Mouse (Mus musculus): Measurements from ENCODE around the gene Itk. TPM values are rescaled to one million over a fixed set of nuclear protein-coding genes. Genes with fewer than 3 reads are reported as not detected.

The Itk gene
- polyA plus RNA-seq, 1 experiment from 2014 or later: 0.33 TPM

DNA sequence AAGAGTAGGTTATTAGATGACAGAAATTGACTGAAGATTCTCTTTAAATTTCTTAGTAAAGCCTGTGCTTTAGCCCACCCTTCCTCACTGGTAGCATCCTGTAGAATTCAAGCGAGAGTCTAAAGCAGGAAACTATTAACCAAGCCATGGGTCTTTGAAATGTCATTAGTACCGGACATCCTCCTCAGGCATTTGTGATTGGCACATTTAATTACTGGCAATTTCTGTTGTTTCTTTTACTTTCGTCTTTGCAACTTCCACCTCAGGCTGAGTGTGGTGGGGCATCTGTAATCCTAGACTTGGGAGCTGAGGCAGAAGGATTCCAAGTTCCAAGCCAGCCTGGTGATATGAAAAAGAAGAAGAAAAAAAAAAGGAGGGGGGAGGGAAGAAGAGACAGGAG is 23.0 kb downstream of the Itk start:
- H3K4me2 ChIP-seq (ENCODE audit: low read depth, low read length): no peak overlapping the region
- WGBS: 73% methylated on average over 3 of the region's 3 CpGs
- ATAC-seq: no peak

DNA sequence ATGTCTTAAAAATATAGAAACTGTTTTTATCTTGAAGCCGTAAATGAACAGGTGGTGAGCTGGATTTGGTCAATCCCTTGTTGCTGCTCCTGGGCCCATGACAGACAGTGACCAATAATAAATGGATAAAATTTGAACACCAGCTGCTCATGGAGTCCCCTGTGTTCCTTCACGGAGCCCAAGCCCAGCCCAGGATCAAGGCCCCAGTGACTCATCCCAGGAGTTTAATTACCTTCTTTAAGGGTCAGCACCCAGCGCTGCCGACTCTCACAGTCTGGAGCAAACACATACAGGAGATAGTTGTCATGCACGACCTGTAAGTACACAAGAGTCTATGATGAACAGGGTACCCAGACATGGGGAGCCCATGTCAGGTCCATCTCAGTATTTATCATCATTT is 23.6 kb downstream of the Itk start:
- H3K36me3 ChIP-seq (ENCODE audit: control insufficient read depth, insufficient read depth, low read length): no peaks in the 10 kb centered on the region
- no peak overlapping the region for H3K9ac ChIP-seq (ENCODE audit: low read depth, low read length)
- 41% methylated on average over 5 of the region's 5 CpGs for WGBS
- H3K4me3 ChIP-seq (ENCODE audit: low read length): no peak overlapping the region
- no peak for ATAC-seq
- no peak overlapping the region for H3K4me2 ChIP-seq (ENCODE audit: low read depth, low read length)
- H3K4me1 ChIP-seq (ENCODE audit: control insufficient read depth, insufficient read depth, low read length): no peaks in the 10 kb centered on the region
- H3K9me3 ChIP-seq (ENCODE audit: control insufficient read depth, low read length): no peaks in the 10 kb centered on the region
- H3K27me3 ChIP-seq (replicated peaks; ENCODE audit: control insufficient read depth, insufficient read depth, low read length): no peaks in the 10 kb centered on the region
- no peak overlapping the region for H3K27ac ChIP-seq (ENCODE audit: low read length)

More for the DNA sequence above, 23.0 kb downstream of the Itk start:
- no peak overlapping the region for H3K27ac ChIP-seq (ENCODE audit: low read length)
- H3K27me3 ChIP-seq (replicated peaks; ENCODE audit: control insufficient read depth, insufficient read depth, low read length): no peaks in the 10 kb centered on the region
- H3K9me3 ChIP-seq (ENCODE audit: control insufficient read depth, low read length): no peaks in the 10 kb centered on the region
- H3K4me1 ChIP-seq (ENCODE audit: control insufficient read depth, insufficient read depth, low read length): no peaks in the 10 kb centered on the region
- H3K9ac ChIP-seq (ENCODE audit: low read depth, low read length): no peak overlapping the region
- no peak overlapping the region for H3K4me3 ChIP-seq (ENCODE audit: low read length)
- H3K36me3 ChIP-seq (ENCODE audit: control insufficient read depth, insufficient read depth, low read length): no peaks in the 10 kb centered on the region

DNA sequence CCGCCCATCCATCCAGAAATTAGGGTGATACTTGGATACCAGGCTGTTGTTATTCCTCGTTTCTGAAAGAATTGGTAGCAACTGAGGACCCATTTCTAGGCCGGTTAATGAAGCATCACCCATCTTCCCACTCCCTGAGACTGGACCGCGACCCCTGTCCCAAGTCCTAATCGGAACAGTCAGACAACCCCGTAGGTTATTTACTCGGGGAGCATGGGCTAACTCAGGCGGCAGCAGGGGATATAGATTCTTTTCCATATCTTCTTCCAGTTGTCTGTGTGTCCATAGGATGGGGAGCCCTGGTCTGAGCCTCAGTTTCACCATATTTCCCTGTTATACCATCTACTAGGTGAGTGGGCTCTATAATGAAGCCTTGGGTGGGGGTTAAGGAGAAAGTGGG is 25.5 kb downstream of the Itk start:
- H3K36me3 ChIP-seq (ENCODE audit: control insufficient read depth, insufficient read depth, low read length): no peaks in the 10 kb centered on the region
- H3K4me1 ChIP-seq (ENCODE audit: control insufficient read depth, insufficient read depth, low read length): no peaks in the 10 kb centered on the region
- H3K9ac ChIP-seq (ENCODE audit: low read depth, low read length): no peak overlapping the region
- H3K4me2 ChIP-seq (ENCODE audit: low read depth, low read length): no peak overlapping the region
- 96% methylated on average over 9 of the region's 9 CpGs for WGBS
- ATAC-seq: no peak
- H3K27ac ChIP-seq (ENCODE audit: low read length): no peak overlapping the region
- no peaks in the 10 kb centered on the region for H3K9me3 ChIP-seq (ENCODE audit: control insufficient read depth, low read length)
- H3K4me3 ChIP-seq (ENCODE audit: low read length): no peak overlapping the region
- no peaks in the 10 kb centered on the region for H3K27me3 ChIP-seq (replicated peaks; ENCODE audit: control insufficient read depth, insufficient read depth, low read length)

DNA sequence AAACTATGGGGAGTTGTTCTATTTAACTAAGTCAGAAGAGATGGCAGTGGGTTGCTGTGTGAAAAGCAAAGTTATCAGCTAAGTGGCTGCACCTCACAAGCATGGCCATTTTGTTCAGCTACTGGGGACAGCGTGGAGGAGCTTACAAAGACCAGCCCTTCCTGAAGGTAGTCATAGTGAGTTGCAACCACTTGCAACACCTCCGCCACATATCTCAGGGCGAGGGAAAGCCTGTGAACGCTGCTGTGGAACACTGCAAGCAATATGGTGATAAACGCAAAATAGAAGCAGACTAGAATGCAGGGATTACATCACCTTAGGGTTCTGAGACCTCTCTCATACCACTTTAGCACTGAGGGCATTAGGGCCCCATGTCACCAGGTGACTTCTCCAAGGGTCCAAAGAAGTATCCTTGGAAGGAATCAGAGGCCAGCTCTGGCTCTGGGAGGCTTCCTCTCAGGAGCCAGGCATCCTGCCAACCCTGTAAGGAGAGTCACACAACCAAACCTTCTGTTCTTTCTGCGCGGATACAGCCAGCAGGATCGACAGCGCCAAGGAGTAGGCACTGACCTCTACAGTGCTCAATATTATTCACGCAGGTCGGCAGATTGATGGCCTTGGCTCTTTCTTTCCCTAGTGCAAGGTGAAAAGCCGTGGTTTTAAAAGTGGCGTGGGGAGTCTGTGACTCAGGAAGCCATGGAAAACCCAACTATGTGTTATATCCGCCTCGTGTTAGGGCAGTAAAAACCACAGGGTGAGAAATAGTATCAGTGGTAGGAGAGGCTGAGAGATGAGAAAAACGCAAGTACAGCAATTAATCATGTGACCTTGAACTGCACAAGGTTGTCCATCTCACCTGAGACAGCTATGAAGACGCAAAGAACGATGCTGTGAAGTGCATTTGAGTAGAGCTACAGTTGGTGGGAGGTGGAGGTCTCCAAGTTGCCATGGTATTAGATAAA is 27.0 kb downstream of the Itk start:
- H3K4me1 ChIP-seq (ENCODE audit: control insufficient read depth, insufficient read depth, low read length): no peaks in the 10 kb centered on the region
- H3K9me3 ChIP-seq (ENCODE audit: control insufficient read depth, low read length): no peaks in the 10 kb centered on the region
- ATAC-seq: no peak
- H3K27me3 ChIP-seq (replicated peaks; ENCODE audit: control insufficient read depth, insufficient read depth, low read length): no peaks in the 10 kb centered on the region
- no peak overlapping the region for H3K9ac ChIP-seq (ENCODE audit: low read depth, low read length)
- no peaks in the 10 kb centered on the region for H3K36me3 ChIP-seq (ENCODE audit: control insufficient read depth, insufficient read depth, low read length)
- H3K4me3 ChIP-seq (ENCODE audit: low read length): no peak overlapping the region
- no peak overlapping the region for H3K27ac ChIP-seq (ENCODE audit: low read length)
- no peak overlapping the region for H3K4me2 ChIP-seq (ENCODE audit: low read depth, low read length)
- 83% methylated on average over 18 of the region's 18 CpGs for WGBS

DNA sequence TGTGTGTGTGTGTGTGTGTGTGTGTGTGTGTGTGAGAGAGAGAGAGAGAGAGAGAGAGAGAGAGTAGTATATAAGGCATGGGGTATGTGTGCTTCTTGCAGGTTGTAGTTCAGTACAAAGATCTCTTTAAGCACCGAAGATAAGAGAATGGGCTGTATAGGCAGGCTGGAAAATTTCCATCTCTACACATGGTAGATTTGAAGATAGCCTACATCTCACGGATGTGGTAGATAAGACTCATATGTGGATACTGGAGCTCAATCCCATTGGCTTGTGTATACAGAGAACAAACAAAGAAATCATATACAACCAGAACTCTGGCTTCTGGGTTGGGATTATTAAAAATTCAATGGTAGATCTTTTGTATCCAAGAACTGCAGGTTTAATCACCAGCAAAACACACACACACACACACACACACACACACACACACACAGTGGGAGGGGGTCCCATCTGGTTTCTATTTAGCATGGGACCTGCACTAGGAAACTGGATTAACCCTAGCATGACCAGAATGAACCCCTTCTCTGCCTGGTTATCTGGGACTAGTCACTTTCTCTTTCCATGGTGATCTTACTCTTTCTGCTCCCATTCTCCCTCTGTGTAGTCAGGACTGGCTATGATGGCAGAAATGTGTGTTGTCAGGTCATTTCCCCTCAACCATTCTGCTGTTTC is 28.2 kb downstream of the Itk start:
- H3K36me3 ChIP-seq (ENCODE audit: control insufficient read depth, insufficient read depth, low read length): no peaks in the 10 kb centered on the region
- no peak overlapping the region for H3K9ac ChIP-seq (ENCODE audit: low read depth, low read length)
- ATAC-seq: no peak
- 86% methylated on average over 2 of the region's 2 CpGs for WGBS
- no peak overlapping the region for H3K4me3 ChIP-seq (ENCODE audit: low read length)
- no peaks in the 10 kb centered on the region for H3K4me1 ChIP-seq (ENCODE audit: control insufficient read depth, insufficient read depth, low read length)
- H3K27me3 ChIP-seq (replicated peaks; ENCODE audit: control insufficient read depth, insufficient read depth, low read length): no peaks in the 10 kb centered on the region
- no peaks in the 10 kb centered on the region for H3K9me3 ChIP-seq (ENCODE audit: control insufficient read depth, low read length)
- H3K27ac ChIP-seq (ENCODE audit: low read length): no peak overlapping the region
- H3K4me2 ChIP-seq (ENCODE audit: low read depth, low read length): no peak overlapping the region

DNA sequence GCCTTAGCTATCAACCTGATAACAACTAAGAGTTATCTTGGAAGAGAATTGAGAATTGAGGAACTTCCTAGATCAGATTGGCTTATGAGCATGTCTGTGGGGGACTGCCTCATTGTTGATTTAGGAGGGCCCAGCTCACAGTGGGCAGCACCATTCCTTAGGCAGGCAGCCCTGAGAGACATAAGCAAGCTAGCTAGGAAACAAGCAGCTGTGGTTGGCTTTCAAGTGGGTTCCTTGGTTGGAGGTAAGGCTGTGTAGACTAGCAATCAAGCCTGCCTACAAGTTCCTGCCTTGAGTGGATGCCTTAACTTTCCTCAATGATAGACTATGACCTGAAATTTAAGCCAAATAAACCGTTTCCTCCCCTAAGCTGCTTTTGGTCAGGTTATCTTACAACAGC is 30.9 kb downstream of the Itk start:
- ATAC-seq: no peak
- H3K27me3 ChIP-seq (replicated peaks; ENCODE audit: control insufficient read depth, insufficient read depth, low read length): no peaks in the 10 kb centered on the region
- H3K36me3 ChIP-seq (ENCODE audit: control insufficient read depth, insufficient read depth, low read length): no peaks in the 10 kb centered on the region
- no peak overlapping the region for H3K4me2 ChIP-seq (ENCODE audit: low read depth, low read length)
- no peak overlapping the region for H3K27ac ChIP-seq (ENCODE audit: low read length)
- no peaks in the 10 kb centered on the region for H3K9me3 ChIP-seq (ENCODE audit: control insufficient read depth, low read length)
- no peak overlapping the region for H3K4me3 ChIP-seq (ENCODE audit: low read length)
- WGBS: 66% methylated on average over 1 of the region's 1 CpGs
- H3K9ac ChIP-seq (ENCODE audit: low read depth, low read length): no peak overlapping the region
- no peaks in the 10 kb centered on the region for H3K4me1 ChIP-seq (ENCODE audit: control insufficient read depth, insufficient read depth, low read length)

DNA sequence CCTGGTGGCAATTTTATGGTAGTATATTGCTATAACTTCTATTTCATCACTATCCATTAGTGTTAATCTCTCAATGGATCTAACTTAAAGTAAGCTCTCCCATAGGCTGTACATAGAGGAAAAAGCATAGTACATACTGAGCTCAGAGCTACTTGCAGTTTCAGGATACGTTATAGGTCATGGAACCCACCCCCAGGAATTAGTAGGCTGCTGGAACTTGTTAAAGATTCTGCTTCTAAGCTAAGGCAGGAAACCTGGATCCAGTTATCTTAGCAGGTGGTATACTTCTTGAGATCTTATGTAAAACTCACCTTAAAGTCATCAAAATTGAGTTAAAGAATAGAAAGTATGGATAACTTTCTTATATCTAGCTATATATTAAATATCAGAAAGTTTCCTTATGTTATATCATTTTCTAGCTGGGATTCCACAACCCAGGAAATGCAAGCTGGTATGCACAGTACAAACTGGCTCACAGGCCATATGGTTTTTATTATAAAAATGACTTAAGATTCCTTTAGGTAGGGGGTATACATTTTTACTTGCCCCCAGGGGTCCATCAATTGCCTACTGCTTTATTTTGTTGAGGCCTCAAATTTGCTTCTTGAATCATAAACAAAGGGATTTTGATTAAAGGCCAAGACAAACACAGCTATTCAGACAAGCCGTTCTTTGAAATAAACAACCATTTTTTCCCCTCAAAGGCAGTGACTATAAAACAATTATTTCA is 39.5 kb downstream of the Itk start:
- 41% methylated on average over 2 of the region's 2 CpGs for WGBS
- H3K27me3 ChIP-seq (replicated peaks; ENCODE audit: control insufficient read depth, insufficient read depth, low read length): no peaks in the 10 kb centered on the region
- no peak for ATAC-seq
- H3K4me3 ChIP-seq (ENCODE audit: low read length): no peak overlapping the region
- H3K9ac ChIP-seq (ENCODE audit: low read depth, low read length): no peak overlapping the region
- H3K9me3 ChIP-seq (ENCODE audit: control insufficient read depth, low read length): no peaks in the 10 kb centered on the region
- no peaks in the 10 kb centered on the region for H3K36me3 ChIP-seq (ENCODE audit: control insufficient read depth, insufficient read depth, low read length)
- no peak overlapping the region for H3K27ac ChIP-seq (ENCODE audit: low read length)
- no peaks in the 10 kb centered on the region for H3K4me1 ChIP-seq (ENCODE audit: control insufficient read depth, insufficient read depth, low read length)
- H3K4me2 ChIP-seq (ENCODE audit: low read depth, low read length): no peak overlapping the region

DNA sequence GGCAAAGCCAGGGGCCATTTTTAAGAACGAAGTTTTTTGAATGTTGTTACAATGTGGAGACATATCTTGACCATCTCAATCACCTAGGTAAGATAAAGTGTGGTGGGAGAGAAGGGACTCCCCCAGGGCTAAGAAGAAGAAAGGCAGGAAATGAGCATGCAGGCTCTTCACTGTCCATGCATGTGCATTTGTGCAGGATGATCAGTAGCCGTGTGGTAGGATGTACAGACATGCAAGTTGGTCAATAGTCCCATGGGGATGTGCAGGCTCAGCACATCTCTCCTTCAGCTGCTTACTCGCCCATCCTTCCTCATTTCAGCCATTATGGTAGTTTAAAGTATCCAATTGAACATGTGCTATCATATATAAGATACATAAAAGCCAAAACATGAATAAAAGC is 40.9 kb downstream of the Itk start:
- no peaks in the 10 kb centered on the region for H3K36me3 ChIP-seq (ENCODE audit: control insufficient read depth, insufficient read depth, low read length)
- no peak overlapping the region for H3K4me2 ChIP-seq (ENCODE audit: low read depth, low read length)
- H3K27me3 ChIP-seq (replicated peaks; ENCODE audit: control insufficient read depth, insufficient read depth, low read length): no peaks in the 10 kb centered on the region
- no peaks in the 10 kb centered on the region for H3K9me3 ChIP-seq (ENCODE audit: control insufficient read depth, low read length)
- no peak overlapping the region for H3K9ac ChIP-seq (ENCODE audit: low read depth, low read length)
- WGBS: 83% methylated on average over 3 of the region's 3 CpGs
- H3K4me1 ChIP-seq (ENCODE audit: control insufficient read depth, insufficient read depth, low read length): no peaks in the 10 kb centered on the region
- ATAC-seq: no peak
- no peak overlapping the region for H3K27ac ChIP-seq (ENCODE audit: low read length)
- no peak overlapping the region for H3K4me3 ChIP-seq (ENCODE audit: low read length)

DNA sequence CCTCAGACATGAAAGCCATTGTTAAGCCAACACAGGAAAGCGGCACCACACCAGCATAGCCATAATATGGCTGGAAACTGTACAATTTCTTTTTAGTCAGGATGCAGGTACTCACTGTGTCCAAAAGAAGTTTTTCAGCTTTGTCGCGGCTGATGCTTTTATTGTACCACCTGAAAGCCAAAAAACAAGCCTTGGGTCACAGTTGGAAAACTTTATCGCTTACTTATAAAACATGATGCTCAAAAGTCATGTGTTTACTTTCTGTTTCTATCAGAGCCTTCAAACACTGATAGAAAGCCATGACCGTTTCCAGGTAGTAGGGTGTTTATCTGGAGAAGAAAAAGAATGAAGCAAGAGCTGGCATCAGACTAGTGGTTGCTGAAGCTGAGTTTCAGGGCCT is 41.6 kb downstream of the Itk start:
- Histone ChIP-seq H3K4me3 (ENCODE audit: low read length) (no peak overlapping the region), H3K9ac (ENCODE audit: low read depth, low read length) (no peak overlapping the region), H3K27me3 (replicated peaks; ENCODE audit: control insufficient read depth, insufficient read depth, low read length) (no peaks in the 10 kb centered on the region), H3K4me1 (ENCODE audit: control insufficient read depth, insufficient read depth, low read length) (no peaks in the 10 kb centered on the region), H3K4me2 (ENCODE audit: low read depth, low read length) (no peak overlapping the region), H3K9me3 (ENCODE audit: control insufficient read depth, low read length) (no peaks in the 10 kb centered on the region), H3K27ac (ENCODE audit: low read length) (no peak overlapping the region), H3K36me3 (ENCODE audit: control insufficient read depth, insufficient read depth, low read length) (no peaks in the 10 kb centered on the region)
- 79% methylated on average over 5 of the region's 5 CpGs for WGBS
- ATAC-seq: no peak
